Mouse (Mus musculus): ENCODE data around the gene Nupr1.
A peak's percentile ranks its signal among the peaks of the same experiment; 100 is the strongest.

The Nupr1 gene

DNA sequence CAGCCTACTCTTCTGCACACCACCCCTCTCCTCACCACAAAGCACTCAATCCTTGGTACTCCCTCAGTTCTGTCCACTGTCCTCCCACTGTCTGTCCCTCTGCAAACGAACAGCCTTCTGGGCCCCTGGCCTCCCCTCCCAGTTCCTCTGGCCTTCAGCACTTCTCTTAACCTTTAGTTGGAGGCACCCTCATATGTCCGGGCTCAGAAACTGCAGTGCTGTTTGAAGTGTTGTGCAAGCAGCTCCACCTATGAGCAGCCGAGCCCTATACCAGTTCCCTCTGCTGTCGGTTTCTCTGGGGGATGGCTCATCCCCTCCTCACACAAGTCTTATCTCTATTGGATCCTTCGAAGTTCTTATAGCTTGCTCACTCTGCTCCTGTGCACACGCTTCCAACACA, 34.2 kb downstream of the Nupr1 start:
- no peak for DNase-seq (ENCODE audit: low spot score in 2 of 2)

DNA sequence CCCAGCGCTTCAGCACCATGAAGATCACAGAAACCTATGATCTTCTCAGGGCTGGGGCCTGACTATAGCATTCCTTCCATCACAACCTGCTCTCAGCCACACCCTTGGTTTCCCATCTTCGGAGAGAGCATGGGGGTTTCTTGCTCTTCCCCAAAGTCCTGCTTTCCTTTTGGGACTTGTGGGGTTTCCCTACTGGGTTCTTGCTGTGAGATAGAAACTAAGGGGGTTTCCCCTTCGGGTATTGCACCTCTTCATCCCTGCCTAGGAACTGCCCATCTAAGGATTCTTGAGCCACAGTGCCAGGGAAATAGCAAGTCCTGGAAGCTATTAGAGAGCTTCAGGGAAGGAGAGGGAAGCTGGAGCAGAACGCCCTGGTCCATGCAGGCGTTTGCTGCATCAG, 34.8 kb downstream of the Nupr1 start:
- DNase-seq (ENCODE audit: low spot score in 2 of 2): no peak

DNA sequence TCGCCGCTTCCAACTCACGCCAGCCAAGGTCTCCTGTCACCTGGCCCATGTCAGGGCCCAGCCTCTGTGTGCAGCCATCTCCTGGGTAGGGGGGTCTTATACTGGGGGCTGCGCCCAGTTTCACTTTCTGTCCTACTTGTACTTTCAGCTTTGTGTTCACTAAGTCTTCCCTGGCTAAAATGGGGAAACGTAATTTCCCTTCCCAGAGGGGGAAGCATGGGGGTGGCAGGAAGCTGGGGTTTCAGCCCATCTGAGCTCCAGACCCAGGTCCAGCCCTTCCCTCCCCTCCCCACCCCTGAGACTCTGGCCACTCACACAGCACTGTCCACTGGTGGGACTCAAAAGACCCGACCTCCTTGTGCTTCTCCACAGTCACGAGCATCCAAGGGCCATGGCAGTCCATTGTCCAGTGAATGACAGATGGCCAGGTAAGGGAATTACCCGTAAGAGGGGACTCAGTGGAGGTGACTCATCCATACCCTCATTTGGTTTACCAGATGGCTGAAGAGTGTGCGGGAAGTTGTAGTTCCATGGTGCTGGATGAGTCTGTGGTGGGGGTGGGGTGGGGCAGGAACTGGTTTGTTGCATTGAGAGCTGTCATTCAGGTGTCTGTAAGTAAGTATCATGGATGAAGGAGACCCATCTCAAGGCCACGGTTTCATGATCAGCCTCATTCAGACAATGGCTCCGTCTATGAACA, 35.6 kb downstream of the Nupr1 start, which contains the start of gene Il27:
Gene Il27, minus strand, starts transcription at position 80 of the 700 bp plus-strand sequence.
- no peak for DNase-seq (ENCODE audit: low spot score in 2 of 2)

DNA sequence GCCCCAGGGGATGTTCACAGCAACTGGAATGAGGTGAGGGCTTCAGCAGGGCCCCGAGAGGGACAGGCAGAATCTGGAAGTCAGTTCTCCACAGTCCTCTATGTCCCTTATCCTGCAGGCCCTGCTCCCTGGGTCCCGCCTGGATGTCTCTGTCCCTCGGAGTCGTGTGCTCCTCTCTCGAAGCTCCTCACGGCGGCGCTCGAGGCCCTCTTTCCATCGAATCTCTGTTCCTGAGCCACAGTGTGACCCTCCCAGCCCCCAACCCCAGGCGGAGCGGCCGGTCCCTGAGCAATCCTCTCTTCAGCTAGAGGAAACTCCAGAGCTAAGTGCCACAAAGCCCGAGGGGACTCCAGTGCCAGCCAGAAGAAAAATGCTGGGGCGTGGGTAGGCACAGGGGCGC, 42.9 kb downstream of the Nupr1 start:
- DNase-seq (ENCODE audit: low spot score in 2 of 2): peak in 1 of 2 experiments; percentile 39

DNA sequence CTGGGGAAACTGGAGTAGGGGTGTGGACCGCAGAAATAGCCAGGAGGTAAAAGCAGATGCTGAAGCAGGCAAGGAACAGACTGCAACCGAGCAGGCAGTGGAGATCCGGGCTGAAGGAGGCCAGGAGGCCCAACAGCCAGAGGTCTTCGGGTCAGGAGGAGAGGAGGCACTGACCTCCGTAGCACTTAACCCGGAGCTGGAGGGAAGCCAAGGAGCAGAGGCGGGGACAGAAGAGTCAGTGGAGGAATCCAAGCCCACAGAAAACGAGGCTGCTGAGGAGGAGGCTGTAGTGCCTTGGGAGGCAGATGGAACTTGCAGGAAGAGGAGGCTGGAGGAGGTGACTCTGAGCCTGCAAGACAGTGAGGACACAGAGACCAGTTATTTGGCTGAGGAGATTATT, 43.8 kb downstream of the Nupr1 start:
- DNase-seq (ENCODE audit: low spot score in 2 of 2): no peak

DNA sequence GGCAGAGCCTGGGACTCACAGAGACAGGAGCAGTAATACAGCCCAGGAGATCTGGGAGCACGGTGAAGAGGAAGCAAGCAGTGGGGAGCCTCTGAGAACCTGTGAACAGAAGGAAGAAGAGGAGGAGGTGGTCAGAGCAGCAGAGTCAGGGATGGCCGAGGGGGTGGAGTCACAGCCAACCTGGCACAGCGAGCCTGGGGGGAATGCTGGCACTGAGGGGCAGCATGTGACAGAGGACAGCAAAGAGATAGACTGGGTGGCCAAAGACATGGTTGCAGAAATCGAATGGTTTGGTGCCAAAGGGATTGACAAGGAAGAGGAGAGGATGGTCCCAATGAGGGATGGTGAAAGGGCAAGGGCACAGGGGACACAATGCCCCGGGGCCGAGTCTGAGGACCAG, 44.9 kb downstream of the Nupr1 start, which contains the start of gene Cln3:
Gene Cln3, minus strand, starts transcription at position 101 of the 400 bp plus-strand sequence.
- no peak for DNase-seq (ENCODE audit: low spot score in 2 of 2)

DNA sequence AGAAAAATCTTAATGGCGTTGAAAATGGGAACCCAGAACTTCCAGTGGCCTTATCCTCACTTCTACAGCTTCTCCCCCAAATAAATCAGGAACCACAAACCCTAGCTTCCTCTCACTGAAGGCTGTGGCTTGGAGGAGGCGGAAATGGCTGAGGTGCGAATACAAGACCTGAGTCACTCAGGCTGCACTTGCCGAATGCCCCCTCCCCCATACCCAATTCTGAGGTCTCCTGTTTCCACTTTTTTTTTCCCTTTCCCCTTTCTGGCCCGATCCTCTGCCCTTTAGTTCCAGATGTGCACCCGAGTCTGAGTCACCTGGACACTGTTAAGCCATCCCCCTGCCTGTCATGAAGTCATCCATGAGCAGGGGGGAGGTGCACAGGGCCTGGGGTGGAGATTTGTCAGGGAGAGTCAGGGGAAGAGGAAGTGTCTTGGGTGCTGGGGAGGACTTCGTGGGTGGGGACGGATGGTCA, 46.1 kb downstream of the Nupr1 start, which contains the start of gene Apobr:
Gene Apobr, plus strand, starts transcription at position 437 of the 472 bp plus-strand sequence.
- no peak for DNase-seq (ENCODE audit: low spot score in 2 of 2)

DNA sequence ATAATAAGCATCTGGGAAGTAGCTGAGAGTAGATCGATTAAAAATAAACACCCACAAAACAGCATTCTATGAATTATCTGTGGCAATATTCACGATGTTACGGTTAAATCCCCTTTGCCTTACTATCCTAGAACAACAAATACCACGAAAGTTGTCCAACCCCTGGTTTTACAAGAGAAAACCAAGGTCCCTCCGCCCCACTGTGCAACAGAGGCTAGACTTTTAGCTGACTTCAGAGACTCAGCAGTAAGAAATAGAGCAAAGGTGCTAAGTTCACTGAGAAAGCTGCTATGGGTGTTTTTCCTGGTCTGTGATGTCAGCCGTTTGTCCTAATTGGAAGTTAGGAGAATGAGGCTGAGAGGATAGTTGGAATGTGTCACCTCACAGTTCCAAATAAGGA, 46.9 kb downstream of the Nupr1 start:
- no peak for DNase-seq (ENCODE audit: low spot score in 2 of 2)

DNA sequence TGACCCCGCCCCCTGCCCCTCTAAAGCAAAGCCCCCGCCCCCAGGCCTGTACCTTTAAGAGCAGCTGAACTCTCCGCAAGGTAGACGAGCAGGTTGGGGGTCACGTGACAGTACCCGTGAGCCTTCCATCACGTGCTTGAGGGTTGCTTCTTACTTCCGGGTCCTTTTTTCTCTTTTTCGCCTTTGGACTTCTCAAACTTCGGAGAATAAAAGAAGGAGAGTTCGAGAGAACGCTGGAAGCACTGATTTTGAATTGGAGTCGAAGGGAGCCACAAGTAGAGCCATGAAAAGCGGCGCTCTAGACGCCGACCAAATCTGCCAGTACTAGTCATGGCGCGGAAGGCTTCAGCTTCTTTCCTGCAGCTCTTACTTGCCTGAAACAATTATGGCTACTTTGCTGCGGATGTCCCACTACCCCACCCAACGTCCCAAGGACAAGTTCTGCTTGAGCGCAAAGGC, 47.4 kb downstream of the Nupr1 start:
- DNase-seq (ENCODE audit: low spot score in 2 of 2): peak; percentile 76 to 90

DNA sequence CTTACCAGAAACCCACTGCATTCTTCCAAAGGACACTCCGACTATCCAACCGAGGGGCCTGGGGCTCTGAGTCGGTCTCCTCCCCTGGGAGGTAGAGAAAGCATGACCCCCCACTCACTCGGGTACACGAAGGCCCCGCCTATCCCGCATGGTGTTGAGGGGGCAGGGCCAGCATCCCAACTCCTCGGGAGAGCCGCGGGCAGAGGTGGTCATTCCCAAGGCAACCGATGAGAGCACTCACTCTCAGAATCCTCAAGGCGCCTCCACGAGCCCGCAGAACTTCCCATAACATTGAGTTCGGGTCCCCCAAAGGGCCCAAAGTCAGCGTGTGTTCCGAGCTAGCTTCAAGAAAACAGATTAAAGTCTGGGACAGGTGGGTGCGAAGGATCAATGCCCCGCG, 47.9 kb downstream of the Nupr1 start:
- peak in 1 of 2 experiments; percentile 5 for DNase-seq (ENCODE audit: low spot score in 2 of 2)

DNA sequence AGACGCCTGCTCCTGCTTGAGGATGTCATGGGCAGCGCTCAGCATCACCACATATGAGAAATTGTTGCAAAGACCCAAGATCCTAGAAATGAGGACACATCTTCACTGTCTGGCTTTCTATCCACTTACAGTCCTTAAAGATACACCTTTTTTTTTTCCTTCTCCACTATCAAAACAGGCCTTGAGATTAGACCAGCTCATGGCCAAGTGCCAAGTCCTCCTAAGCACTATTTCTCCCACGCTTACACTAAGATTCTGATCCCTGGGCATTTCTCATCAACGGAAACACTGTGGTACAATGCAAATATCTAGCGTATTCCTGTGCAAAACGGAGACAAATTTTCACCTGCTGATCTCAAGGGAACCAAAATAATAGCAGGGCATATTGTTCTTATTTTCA, 49.0 kb downstream of the Nupr1 start:
- DNase-seq (ENCODE audit: low spot score in 2 of 2): no peak

DNA sequence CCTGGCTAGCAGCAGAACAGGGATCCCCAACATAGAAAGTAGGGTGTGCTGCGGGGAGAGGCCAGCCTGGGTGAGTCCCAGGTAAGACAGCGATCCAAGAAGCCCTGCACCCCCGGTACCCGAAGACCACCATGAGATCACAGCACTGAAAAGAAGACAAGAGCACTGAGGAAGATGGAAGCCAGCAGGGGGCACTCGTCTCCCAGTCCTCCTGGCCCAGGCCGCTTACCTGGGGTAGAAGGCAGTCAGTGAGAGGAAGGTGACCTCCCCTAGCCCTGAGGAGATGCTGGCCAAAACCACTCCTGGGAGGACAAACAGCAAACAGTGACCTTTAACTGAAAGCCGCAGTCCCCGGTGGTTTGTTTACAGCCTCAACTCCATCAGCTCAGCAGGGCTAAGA, 51.5 kb downstream of the Nupr1 start:
- DNase-seq (ENCODE audit: low spot score in 2 of 2): peak; percentile 19 to 47

DNA sequence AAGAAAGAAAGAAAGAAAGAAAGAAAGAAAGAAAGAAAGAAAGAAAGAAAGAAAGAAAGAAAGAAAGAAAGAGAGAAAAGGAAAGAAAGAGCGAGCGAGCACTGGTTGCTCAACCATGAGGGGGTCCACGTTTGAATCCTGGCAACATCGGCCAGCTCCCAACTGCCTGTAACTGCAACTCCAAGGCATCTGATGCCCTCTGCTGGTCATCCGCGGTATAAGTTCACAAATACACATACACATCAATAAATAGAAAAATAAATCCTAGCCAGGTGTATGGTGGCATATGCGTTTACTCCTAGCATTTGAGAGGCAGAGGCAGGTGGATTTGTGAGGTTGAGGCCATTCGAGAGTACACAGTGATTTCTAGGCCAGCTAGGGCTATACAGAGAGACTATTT, 53.7 kb downstream of the Nupr1 start:
- DNase-seq (ENCODE audit: low spot score in 2 of 2): peak; percentile 20 to 46

Measured in frontal cortex, postnatal 36 days (tissue).